Mouse (Mus musculus) MEL (cell line): ENCODE measurements around the gene Lrrc14b. TPM values are rescaled to one million over a fixed set of nuclear protein-coding genes. Genes with fewer than 3 reads are reported as not detected.

Experiments
- DNase-seq: peaks from one replicate; pipeline ENCODE4 v3.0.0; 2011; ENCODE audit warnings: low read depth, low spot score
- H3K27ac ChIP-seq: 2 replicates; pipeline ENCODE4 v1.5.1; 2012; ENCODE audit warnings: low read depth, mild to moderate bottlenecking, control low read depth, low read length, moderate library complexity; ENCODE audit not compliant: control insufficient read depth
- H3K27me3 ChIP-seq, 2 experiments: fragments of 150-350 bp in 1 of 2; sonication (generic) in 1 of 2; 2 replicates each; pipeline ENCODE4 v1.6.1; 2012; ENCODE audit warnings: low read length in 2 of 2, mild to moderate bottlenecking in 2 of 2, improper control_type of control experiment in 1 of 2, moderate library complexity in 1 of 2; ENCODE audit not compliant: insufficient read depth in 2 of 2, control insufficient read depth in 1 of 2
- H3K36me3 ChIP-seq, 2 experiments: 2 replicates each; pipeline ENCODE4 v1.6.1; 2012 to 2014; ENCODE audit warnings: low read length in 2 of 2, improper control_type of control experiment in 1 of 2, inconsistent platforms in 1 of 2, mild to moderate bottlenecking in 1 of 2; ENCODE audit not compliant: insufficient read depth in 2 of 2, control insufficient read depth in 1 of 2
- H3K4me1 ChIP-seq, 2 experiments: fragments of 150-350 bp in 1 of 2; sonication (generic) in 1 of 2; 2 replicates each; pipeline ENCODE4 v1.6.1; 2012; ENCODE audit warnings: low read length in 2 of 2, improper control_type of control experiment in 1 of 2, mild to moderate bottlenecking in 1 of 2; ENCODE audit not compliant: insufficient read depth in 2 of 2, control insufficient read depth in 1 of 2
- H3K4me3 ChIP-seq, 2 experiments: fragments of 150-350 bp in 1 of 2; sonication (generic) in 1 of 2; 2 replicates each; pipeline ENCODE4 v1.5.1; 2012; ENCODE audit warnings: low read depth in 2 of 2, low read length in 2 of 2, mild to moderate bottlenecking in 2 of 2, moderate library complexity in 2 of 2, control low read depth in 1 of 2, improper control_type of control experiment in 1 of 2; ENCODE audit not compliant: control insufficient read depth in 1 of 2, insufficient read depth in 1 of 2
- H3K79me2 ChIP-seq: 2 replicates; pipeline ENCODE4 v1.6.1; 2012; ENCODE audit warnings: mild to moderate bottlenecking, low read length, moderate library complexity; ENCODE audit not compliant: control insufficient read depth, poor library complexity, insufficient read depth
- H3K9ac ChIP-seq: 2 replicates; pipeline ENCODE4 v1.6.1; 2012; ENCODE audit warnings: low read depth, mild to moderate bottlenecking, control low read depth, low read length, moderate library complexity; ENCODE audit not compliant: control insufficient read depth, poor library complexity, severe bottlenecking
- H3K9me3 ChIP-seq: fragments of 150-350 bp; sonication (generic); replicated peaks from 2 replicates; pipeline ENCODE4 v1.6.1; 2012; ENCODE audit warnings: mild to moderate bottlenecking, low read length, improper control_type of control experiment, moderate library complexity; ENCODE audit not compliant: insufficient read depth
- CTCF ChIP-seq, 3 experiments: IDR thresholded peaks in 2 of 3; conservative IDR thresholded peaks in 1 of 3; 2 replicates each; pipeline ENCODE4 v1.5.1; 2011 to 2012; ENCODE audit warnings: low read length in 3 of 3, low read depth in 2 of 3, mild to moderate bottlenecking in 2 of 3, improper control_type of control experiment in 1 of 3, inconsistent platforms in 1 of 3, mixed read lengths in 1 of 3, moderate library complexity in 1 of 3; ENCODE audit not compliant: control insufficient read depth in 1 of 3, insufficient read depth in 1 of 3, poor library complexity in 1 of 3, severe bottlenecking in 1 of 3
- ELF1 ChIP-seq: IDR thresholded peaks from 2 replicates; pipeline ENCODE4 v1.6.1; 2014; ENCODE audit warnings: low read depth, mild to moderate bottlenecking, inconsistent platforms, low read length, improper control_type of control experiment, moderate library complexity
- EP300 ChIP-seq, 2 experiments: IDR thresholded peaks; 2 replicates each; pipeline ENCODE4 v1.6.1; 2011; ENCODE audit warnings: improper control_type of control experiment in 2 of 2, low read length in 2 of 2, low read depth in 1 of 2, mild to moderate bottlenecking in 1 of 2
- GATA1 ChIP-seq: IDR thresholded peaks from 2 replicates; pipeline ENCODE4 v1.6.1; 2011; ENCODE audit warnings: low read depth, low read length, improper control_type of control experiment
- HCFC1 ChIP-seq: IDR thresholded peaks from 2 replicates; pipeline ENCODE4 v1.6.1; 2012; ENCODE audit warnings: low read depth, mild to moderate bottlenecking, inconsistent platforms, low read length, improper control_type of control experiment, moderate library complexity
- MYB ChIP-seq: IDR thresholded peaks from 2 replicates; pipeline ENCODE4 v1.6.1; 2011; ENCODE audit warnings: mild to moderate bottlenecking, low read depth, low read length, improper control_type of control experiment
- MYC ChIP-seq: IDR thresholded peaks from 2 replicates; pipeline ENCODE4 v1.6.1; 2011; ENCODE audit warnings: low read depth, mild to moderate bottlenecking, low read length, improper control_type of control experiment, moderate library complexity
- NELFE ChIP-seq: IDR thresholded peaks from 2 replicates; pipeline ENCODE4 v1.6.1; 2011; ENCODE audit warnings: low read depth, low read length, improper control_type of control experiment
- POLR2AphosphoS2 ChIP-seq: IDR thresholded peaks from 2 replicates; pipeline ENCODE4 v1.6.1; 2011; ENCODE audit warnings: low read length, improper control_type of control experiment
- RAD21 ChIP-seq: IDR thresholded peaks from 2 replicates; pipeline ENCODE4 v1.6.1; 2011; ENCODE audit warnings: mild to moderate bottlenecking, low read depth, low read length, improper control_type of control experiment
- RCOR1 ChIP-seq: IDR thresholded peaks from 2 replicates; pipeline ENCODE4 v1.6.1; 2012; ENCODE audit warnings: low read depth, mild to moderate bottlenecking, inconsistent platforms, low read length, improper control_type of control experiment
- TAL1 ChIP-seq: IDR thresholded peaks from 2 replicates; pipeline ENCODE4 v1.6.1; 2012; ENCODE audit warnings: mild to moderate bottlenecking, inconsistent platforms, low read length, moderate library complexity, mixed read lengths
- TBP ChIP-seq: IDR thresholded peaks from 2 replicates; pipeline ENCODE4 v1.8.0; 2011; ENCODE audit warnings: low read depth, low read length, improper control_type of control experiment
- TCF12 ChIP-seq: IDR thresholded peaks from 2 replicates; pipeline ENCODE4 v1.6.1; 2014; ENCODE audit warnings: low read depth, mild to moderate bottlenecking, inconsistent platforms, low read length, improper control_type of control experiment, moderate library complexity
- USF2 ChIP-seq, 2 experiments: IDR thresholded peaks; 2 replicates each; pipeline ENCODE4 v1.6.1; 2011 to 2012; ENCODE audit warnings: improper control_type of control experiment in 2 of 2, low read length in 2 of 2, borderline replicate concordance in 1 of 2, inconsistent platforms in 1 of 2, low read depth in 1 of 2, mild to moderate bottlenecking in 1 of 2; ENCODE audit not compliant: insufficient read depth in 1 of 2
- ZC3H11A ChIP-seq: IDR thresholded peaks from 2 replicates; pipeline ENCODE4 v1.6.1; 2012; ENCODE audit warnings: low read depth, mild to moderate bottlenecking, inconsistent platforms, low read length, improper control_type of control experiment
- ZMIZ1 ChIP-seq: IDR thresholded peaks from 2 replicates; pipeline ENCODE4 v1.6.1; 2012; ENCODE audit warnings: low read depth, mild to moderate bottlenecking, inconsistent platforms, low read length, improper control_type of control experiment, moderate library complexity
- ZNF384 ChIP-seq: IDR thresholded peaks from 2 replicates; pipeline ENCODE4 v1.6.1; 2012; ENCODE audit warnings: low read depth, mild to moderate bottlenecking, inconsistent platforms, low read length, improper control_type of control experiment
- polyA plus RNA-seq, 2 experiments: library from polyadenylated mRNA; stranded (reverse) in 1 of 2; unstranded in 1 of 2; fragments of >175 nt in 1 of 2; fragments of >200 nt in 1 of 2; gene quantifications; 2 replicates each; pipeline versions ENCODE4 v1.2.1 to v1.2.4; 2012; ENCODE audit warnings: low replicate concordance in 2 of 2, low read depth in 1 of 2; ENCODE audit not compliant: insufficient read length in 2 of 2, insufficient read depth in 1 of 2, missing spikeins in 1 of 2
- total RNA-seq: library from RNA; depleted of rRNA; stranded (reverse); fragments of 300-350 nt; gene quantifications from 2 replicates; pipeline ENCODE4 v1.2.3, GENCODE M21; 2012

The Lrrc14b gene
- total and polyA plus RNA-seq, 3 experiments: 0.08 TPM; not detected in 2

DNA sequence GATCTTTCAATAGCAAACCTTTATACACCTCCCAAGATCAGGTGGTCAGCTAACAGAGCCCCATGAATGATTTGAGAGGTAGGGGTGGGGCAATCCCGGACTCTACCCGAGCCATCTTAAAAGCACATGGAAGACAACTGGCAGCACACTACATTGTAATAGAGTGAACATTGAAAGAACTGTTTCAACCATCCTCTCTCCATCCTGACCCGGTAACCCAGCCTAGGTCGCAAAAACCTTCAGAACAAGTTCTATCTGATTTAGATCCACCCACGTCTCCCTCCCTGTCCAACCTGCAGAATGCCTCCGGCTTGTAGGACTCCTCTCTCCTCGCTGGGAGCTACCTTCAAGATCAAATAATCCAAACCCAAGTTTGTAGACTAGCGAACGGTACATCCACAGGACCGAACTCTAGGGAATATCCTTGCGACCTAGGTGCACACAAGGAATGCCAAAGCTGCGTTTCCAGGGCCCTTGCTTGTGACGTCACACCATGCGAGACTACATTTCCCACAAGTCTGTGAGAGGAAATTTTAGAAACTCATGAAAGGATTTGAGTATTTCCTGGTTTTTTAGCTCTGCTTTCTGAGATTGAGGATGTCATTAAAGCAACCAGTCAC is 26.7 kb upstream of the Lrrc14b start, which contains the start of gene Zfp72 (continued):
- TF ChIP-seq USF2 (IDR thresholded peaks at IDR 0.05; ENCODE audit: borderline replicate concordance in 1 of 2, insufficient read depth in 1 of 2, low read depth in 1 of 2, low read length in 2 of 2) (no peak), GATA1 (peak; percentile 19; the same call in 1 of the 2 replicates), ZMIZ1 (no peak), ZNF384 (no peak), ZC3H11A (no peak), TCF12 (no peak), CTCF (IDR thresholded peaks at IDR 0.05 in 2 of 3, conservative IDR thresholded peaks at IDR 0.05 in 1 of 3; ENCODE audit: control insufficient read depth in 1 of 3, insufficient read depth in 1 of 3, low read depth in 2 of 3, low read length in 3 of 3, poor library complexity in 1 of 3, severe bottlenecking in 1 of 3) (no peak), EP300 (IDR thresholded peaks at IDR 0.05; ENCODE audit: low read depth in 1 of 2, low read length in 2 of 2) (no peak), MYB (no peak), TBP (peak; percentile 60; the same call in 1 of the 2 replicates), MYC (0 out of 2 replicates have a peak, but pooled peaks have one; percentile 63), ELF1 (peak; percentile 88), RAD21 (no peak)

DNA sequence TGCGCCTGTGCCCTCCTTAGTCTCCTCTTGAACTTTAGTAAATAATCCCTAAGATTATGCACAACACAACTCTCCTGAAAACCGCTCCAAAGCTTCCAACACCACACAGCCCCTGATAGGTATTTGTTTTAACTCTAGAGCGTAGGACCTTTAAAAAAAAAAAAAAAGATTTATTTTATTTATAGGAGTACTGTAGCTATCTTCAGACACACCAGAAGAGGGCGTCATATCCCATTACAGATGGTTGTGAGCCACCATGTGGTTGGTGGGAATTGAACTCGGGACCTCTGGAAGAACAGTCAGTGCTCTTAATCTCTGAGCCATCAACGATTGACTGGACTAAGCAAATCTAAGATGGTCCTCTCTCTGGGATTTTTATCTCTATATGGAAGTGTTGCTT is 25.9 kb upstream of the Lrrc14b start:
- TF ChIP-seq NELFE: no peak
- no peak for TF ChIP-seq POLR2AphosphoS2
- TF ChIP-seq TBP: peak; percentile 57; the same call in 1 of the 2 replicates
- no peak for TF ChIP-seq TAL1
- no peak for TF ChIP-seq RCOR1
- TF ChIP-seq HCFC1: peak; percentile 20; the same call in 1 of the 2 replicates
- TF ChIP-seq ZNF384: peak; percentile 75
- peak in 2 of 3 experiments; percentile 26 to 28; a peak in 2 of 6 replicates for TF ChIP-seq CTCF (IDR thresholded peaks at IDR 0.05 in 2 of 3, conservative IDR thresholded peaks at IDR 0.05 in 1 of 3; ENCODE audit: control insufficient read depth in 1 of 3, insufficient read depth in 1 of 3, low read depth in 2 of 3, low read length in 3 of 3, poor library complexity in 1 of 3, severe bottlenecking in 1 of 3)
- TF ChIP-seq, all 39 proteins: peak for 4
- H3K27ac ChIP-seq: no peak overlapping the region
- H3K9me3 ChIP-seq: no peaks in the 10 kb centered on the region
- no peak overlapping the region; the same call in 1 of the 2 replicates for H3K9ac ChIP-seq
- no peaks in the 10 kb centered on the region for H3K4me1 ChIP-seq
- peaks cover 2% of the 10 kb centered on the region; the same call in 1 of the 2 replicates for H3K79me2 ChIP-seq
- no peaks in the 10 kb centered on the region for H3K27me3 ChIP-seq
- H3K36me3 ChIP-seq: peaks cover 0 to 2% of the 10 kb centered on the region in 2 experiments; a peak in 2 of 4 replicates
- no peak for DNase-seq
- peak overlapping the region; percentile 96 to 99 for H3K4me3 ChIP-seq
